Mouse (Mus musculus): ENCODE measurements around the gene Tgtp2. TPM values are rescaled to one million over a fixed set of nuclear protein-coding genes. Genes with fewer than 3 reads are reported as not detected.

Gene Tgtp2
- polyA plus RNA-seq, 1 experiment = 0.12 TPM

Other genes with a start within 250 kb of the Tgtp2 start
- gene Trim41, start 246.9 kb downstream of the Tgtp2 start, polyA plus RNA-seq (2012; fragmentation: generic; extraction: Trizol) = 24.4 TPM
- 1.9 TPM for gene Trim7, start 238.1 kb downstream of the Tgtp2 start, polyA plus RNA-seq (2012; fragmentation: generic; extraction: Trizol)
- 8.0 TPM for gene Gm12184, start 237.6 kb downstream of the Tgtp2 start, polyA plus RNA-seq (2012; fragmentation: generic; extraction: Trizol)
- gene Irgm1, start 192.5 kb downstream of the Tgtp2 start, polyA plus RNA-seq (2012; fragmentation: generic; extraction: Trizol) = 9.1 TPM
- not detected for gene Gm5431, start 162.0 kb downstream of the Tgtp2 start, polyA plus RNA-seq (2012; fragmentation: generic; extraction: Trizol)
- 2.1 TPM for gene Psme2b, start 118.0 kb downstream of the Tgtp2 start, polyA plus RNA-seq (2012; fragmentation: generic; extraction: Trizol)
- gene Olfr56, start 85.3 kb downstream of the Tgtp2 start, polyA plus RNA-seq (2012; fragmentation: generic; extraction: Trizol) = 0.05 TPM
- 0.28 TPM for gene 9930111J21Rik1, start 84.8 kb downstream of the Tgtp2 start, polyA plus RNA-seq (2012; fragmentation: generic; extraction: Trizol)
- gene Gm12185, start 72.0 kb downstream of the Tgtp2 start, polyA plus RNA-seq (2012; fragmentation: generic; extraction: Trizol) = 0.01 TPM
- gene Tgtp1, start 70.0 kb downstream of the Tgtp2 start, polyA plus RNA-seq (2012; fragmentation: generic; extraction: Trizol) = not detected
- gene 9930111J21Rik2, start 13.0 kb downstream of the Tgtp2 start, polyA plus RNA-seq (2012; fragmentation: generic; extraction: Trizol) = 0.20 TPM
- 1.7 TPM for gene Ifi47, start 12.4 kb upstream of the Tgtp2 start, polyA plus RNA-seq (2012; fragmentation: generic; extraction: Trizol)
- not detected for gene Olfr1396, start 50.7 kb upstream of the Tgtp2 start, polyA plus RNA-seq (2012; fragmentation: generic; extraction: Trizol)
- not detected for gene Olfr1395, start 78.1 kb upstream of the Tgtp2 start, polyA plus RNA-seq (2012; fragmentation: generic; extraction: Trizol)
- gene Olfr1394, start 90.2 kb upstream of the Tgtp2 start, polyA plus RNA-seq (2012; fragmentation: generic; extraction: Trizol) = not detected
- gene Btnl9, start 123.0 kb upstream of the Tgtp2 start, polyA plus RNA-seq (2012; fragmentation: generic; extraction: Trizol) = not detected
- 3.3 TPM for gene Zfp62, start 139.1 kb upstream of the Tgtp2 start, polyA plus RNA-seq (2012; fragmentation: generic; extraction: Trizol)
- gene Mgat1, start 180.0 kb upstream of the Tgtp2 start, polyA plus RNA-seq (2012; fragmentation: generic; extraction: Trizol) = 44.5 TPM
- not detected for gene Olfr1393, start 214.1 kb upstream of the Tgtp2 start, polyA plus RNA-seq (2012; fragmentation: generic; extraction: Trizol)
- gene Olfr1392, start 221.1 kb upstream of the Tgtp2 start, polyA plus RNA-seq (2012; fragmentation: generic; extraction: Trizol) = not detected
- gene Olfr10, start 240.5 kb upstream of the Tgtp2 start, polyA plus RNA-seq (2012; fragmentation: generic; extraction: Trizol) = not detected